Mouse (Mus musculus): Measurements from ENCODE around the gene Sema4c. TPM values are rescaled to one million over a fixed set of nuclear protein-coding genes. Genes with fewer than 3 reads are reported as not detected.

Sema4c gene
- 23.8 and 28.5 TPM in 2 replicates for polyA plus RNA-seq (2012; rRNA removed)

- Histone ChIP-seq H3K4me1 (ENCODE audit: control insufficient read depth, insufficient read depth, low read length) (peaks cover 31% of the 10 kb centered on the region), H3K27me3 (ENCODE audit: control insufficient read depth, insufficient read depth, low read length) (no peaks in the 10 kb centered on the region), H3K27ac (ENCODE audit: insufficient read depth, low read length) (peak within 1 kb of the TSS; percentile 84), H3K4me3 (replicated peaks; ENCODE audit: insufficient read depth, low read depth, low read length) (peak within 1 kb of the TSS; percentile 94)
- WGBS: 3% methylated on average over 69 of the region's 69 CpGs
- peak; percentile 40; the same call in 1 of the 2 replicates for TF ChIP-seq POLR2A (IDR thresholded peaks at IDR 0.05; ENCODE audit: borderline replicate concordance, insufficient read depth, low read length)
- TF ChIP-seq CTCF (IDR thresholded peaks at IDR 0.05; ENCODE audit: borderline replicate concordance, insufficient read depth, low read depth, low read length): no peak
- DNase-seq: peak; percentile 75 to 80
Measured at GRCm38 (mm10) chr1:36558031-36558993, at the start of gene Sema4c. TSS of gene Sema4c (minus strand) at chr1:36558349.

DNA sequence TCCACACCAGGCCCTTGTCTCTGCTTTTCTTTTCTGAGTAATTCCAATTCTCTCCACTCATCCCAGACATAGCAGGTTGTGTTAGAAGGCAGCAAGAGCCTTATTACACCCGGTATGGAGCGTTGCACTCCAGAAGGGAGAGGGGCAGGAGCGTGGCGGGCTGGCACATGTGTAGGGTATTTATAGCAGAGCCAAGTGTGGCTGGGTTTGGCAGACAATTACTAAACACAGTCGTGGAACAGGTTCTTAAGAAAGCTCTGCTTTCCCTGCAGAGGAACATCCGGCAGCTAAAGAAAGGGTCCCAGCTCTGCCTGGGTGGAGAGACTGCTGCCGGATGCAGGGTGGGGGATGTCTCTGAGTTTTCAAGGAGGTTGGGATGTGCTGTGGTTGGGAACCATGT, 48.8 kb upstream of the Sema4c start:
- DNase-seq: no peak
- Histone ChIP-seq H3K27me3 (ENCODE audit: control insufficient read depth, insufficient read depth, low read length) (no peaks in the 10 kb centered on the region), H3K27ac (ENCODE audit: insufficient read depth, low read length) (no peak overlapping the region), H3K4me1 (ENCODE audit: control insufficient read depth, insufficient read depth, low read length) (peaks cover 4% of the 10 kb centered on the region), H3K4me3 (replicated peaks; ENCODE audit: insufficient read depth, low read depth, low read length) (no peak overlapping the region)
- 50% methylated on average over 7 of the region's 7 CpGs for WGBS
- TF ChIP-seq CTCF (IDR thresholded peaks at IDR 0.05; ENCODE audit: borderline replicate concordance, insufficient read depth, low read depth, low read length) (no peak), POLR2A (IDR thresholded peaks at IDR 0.05; ENCODE audit: borderline replicate concordance, insufficient read depth, low read length) (no peak)

- no peak overlapping the region for H3K27ac ChIP-seq (ENCODE audit: insufficient read depth, low read length)
- no peak overlapping the region for H3K4me3 ChIP-seq (replicated peaks; ENCODE audit: insufficient read depth, low read depth, low read length)
- TF ChIP-seq CTCF (IDR thresholded peaks at IDR 0.05; ENCODE audit: borderline replicate concordance, insufficient read depth, low read depth, low read length): no peak
- TF ChIP-seq POLR2A (IDR thresholded peaks at IDR 0.05; ENCODE audit: borderline replicate concordance, insufficient read depth, low read length): no peak
- 79% methylated on average over 12 of the region's 12 CpGs for WGBS
- no peak for DNase-seq
- no peaks in the 10 kb centered on the region for H3K27me3 ChIP-seq (ENCODE audit: control insufficient read depth, insufficient read depth, low read length)
- peaks cover 4% of the 10 kb centered on the region for H3K4me1 ChIP-seq (ENCODE audit: control insufficient read depth, insufficient read depth, low read length)
Measured at GRCm38 (mm10) chr1:36604254-36605156, 46.4 kb upstream of the Sema4c start.

- no peak overlapping the region for H3K27ac ChIP-seq (ENCODE audit: insufficient read depth, low read length)
- no peak overlapping the region for H3K4me3 ChIP-seq (replicated peaks; ENCODE audit: insufficient read depth, low read depth, low read length)
Measured at GRCm38 (mm10) chr1:36603361-36603760, 45.2 kb upstream of the Sema4c start.

DNA sequence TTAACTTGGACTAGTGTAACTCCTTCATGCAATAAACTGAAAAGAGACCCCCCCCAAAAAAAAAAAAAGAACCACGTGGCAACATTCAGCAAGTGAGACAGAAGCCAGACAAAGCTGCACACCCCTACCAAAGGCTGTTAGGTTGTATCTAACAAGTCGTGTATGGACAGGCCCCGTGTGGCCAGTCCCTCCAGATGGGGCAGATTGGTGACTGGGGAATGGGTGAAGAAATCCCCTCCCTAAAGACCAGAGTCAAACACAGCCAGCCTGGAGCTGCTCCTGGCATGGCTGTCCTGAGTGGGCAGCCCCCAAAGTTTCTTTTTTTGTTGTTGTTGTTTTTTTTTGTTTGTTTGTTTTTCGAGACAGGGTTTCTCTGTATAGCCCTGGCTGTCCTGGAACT, 44.1 kb upstream of the Sema4c start:
- H3K27ac ChIP-seq (ENCODE audit: insufficient read depth, low read length): no peak overlapping the region
- peaks cover 4% of the 10 kb centered on the region for H3K4me1 ChIP-seq (ENCODE audit: control insufficient read depth, insufficient read depth, low read length)
- H3K27me3 ChIP-seq (ENCODE audit: control insufficient read depth, insufficient read depth, low read length): no peaks in the 10 kb centered on the region
- no peak for DNase-seq
- 61% methylated on average over 4 of the region's 4 CpGs for WGBS
- H3K4me3 ChIP-seq (replicated peaks; ENCODE audit: insufficient read depth, low read depth, low read length): no peak overlapping the region
- no peak for TF ChIP-seq POLR2A (IDR thresholded peaks at IDR 0.05; ENCODE audit: borderline replicate concordance, insufficient read depth, low read length)
- no peak for TF ChIP-seq CTCF (IDR thresholded peaks at IDR 0.05; ENCODE audit: borderline replicate concordance, insufficient read depth, low read depth, low read length)

More at GRCm38 (mm10) chr1:36603361-36603760, 45.2 kb upstream of the Sema4c start:
- no peak for DNase-seq
- no peak for TF ChIP-seq POLR2A (IDR thresholded peaks at IDR 0.05; ENCODE audit: borderline replicate concordance, insufficient read depth, low read length)
- TF ChIP-seq CTCF (IDR thresholded peaks at IDR 0.05; ENCODE audit: borderline replicate concordance, insufficient read depth, low read depth, low read length): no peak
- Histone ChIP-seq H3K27me3 (ENCODE audit: control insufficient read depth, insufficient read depth, low read length) (no peaks in the 10 kb centered on the region), H3K4me1 (ENCODE audit: control insufficient read depth, insufficient read depth, low read length) (peaks cover 4% of the 10 kb centered on the region)
- WGBS: 18% methylated on average over 9 of the region's 9 CpGs

GRCm38 (mm10) chr1:36598411-36598810, 40.3 kb upstream of the Sema4c start:
- Histone ChIP-seq H3K27me3 (ENCODE audit: control insufficient read depth, insufficient read depth, low read length) (no peaks in the 10 kb centered on the region), H3K4me3 (replicated peaks; ENCODE audit: insufficient read depth, low read depth, low read length) (no peak overlapping the region), H3K4me1 (ENCODE audit: control insufficient read depth, insufficient read depth, low read length) (peaks cover 8% of the 10 kb centered on the region), H3K27ac (ENCODE audit: insufficient read depth, low read length) (no peak overlapping the region)
- TF ChIP-seq POLR2A (IDR thresholded peaks at IDR 0.05; ENCODE audit: borderline replicate concordance, insufficient read depth, low read length) (no peak), CTCF (IDR thresholded peaks at IDR 0.05; ENCODE audit: borderline replicate concordance, insufficient read depth, low read depth, low read length) (no peak)
- WGBS: 83% methylated on average over 2 of the region's 2 CpGs
- no peak for DNase-seq

DNA sequence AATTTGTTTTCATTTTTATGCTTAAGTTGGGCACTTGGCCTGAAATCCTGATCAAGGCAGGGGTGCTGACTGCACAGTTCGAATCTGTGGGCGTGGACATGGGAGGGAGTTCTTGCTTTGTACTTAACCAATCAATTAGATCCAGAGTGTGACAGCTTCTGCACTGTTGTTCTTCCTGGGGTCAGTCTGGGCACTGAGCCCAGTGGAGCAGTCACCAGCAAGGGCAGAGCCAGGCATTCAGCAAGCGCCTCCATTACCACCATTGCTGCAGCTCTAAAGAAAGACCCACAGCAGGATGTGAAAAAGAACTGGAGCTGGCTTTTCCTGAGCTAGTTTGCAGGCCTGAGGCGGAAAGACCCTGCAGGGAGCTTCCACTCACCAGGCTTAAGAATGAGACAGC, 38.0 kb upstream of the Sema4c start:
- DNase-seq: peak in 1 of 2 experiments; percentile 55
- Histone ChIP-seq H3K27me3 (ENCODE audit: control insufficient read depth, insufficient read depth, low read length) (no peaks in the 10 kb centered on the region), H3K4me3 (replicated peaks; ENCODE audit: insufficient read depth, low read depth, low read length) (no peak overlapping the region), H3K27ac (ENCODE audit: insufficient read depth, low read length) (no peak overlapping the region), H3K4me1 (ENCODE audit: control insufficient read depth, insufficient read depth, low read length) (peaks cover 5% of the 10 kb centered on the region; the same call in 1 of the 2 replicates)
- WGBS: 58% methylated on average over 4 of the region's 4 CpGs
- TF ChIP-seq CTCF (IDR thresholded peaks at IDR 0.05; ENCODE audit: borderline replicate concordance, insufficient read depth, low read depth, low read length) (no peak), POLR2A (IDR thresholded peaks at IDR 0.05; ENCODE audit: borderline replicate concordance, insufficient read depth, low read length) (no peak)
